Mouse (Mus musculus) hindbrain, embryonic 14.5 days (tissue): ENCODE data around the gene Gm21994. TPM values are rescaled to one million over a fixed set of nuclear protein-coding genes. Genes with fewer than 3 reads are reported as not detected.

ENCODE experiments used
- polyA plus RNA-seq: library from polyadenylated mRNA; unstranded; fragments of >200 nt; fragmentation: Nextera tagmentation; extraction: Ambion mirVana; gene quantifications from 2 replicates; pipeline ENCODE4 v1.2.1, GENCODE M21; 2014

Gene Gm21994
- polyA plus RNA-seq, 1 experiment from 2014 or later = 1.8 TPM

Other genes starting within 250 kb of the Gm21994 start
- gene Zfp120, start 118.9 kb downstream of the Gm21994 start, polyA plus RNA-seq = 12.2 and 13.1 TPM in 2 replicates
- not detected in 2 replicates for gene Gm10770, start 75.9 kb downstream of the Gm21994 start, polyA plus RNA-seq
- not detected in 2 replicates for gene Gm14139, start 73.8 kb downstream of the Gm21994 start, polyA plus RNA-seq
- 12.2 TPM in 2 replicates for gene Zfp937, start 37.5 kb downstream of the Gm21994 start, polyA plus RNA-seq
- 0.07 TPM in 1 of 2 replicates, not detected in the other for gene Gm14124, start 1.9 kb upstream of the Gm21994 start, polyA plus RNA-seq
- gene Gm10130, start 68.1 kb upstream of the Gm21994 start, polyA plus RNA-seq = 0.87 TPM in 1 of 2 replicates, not detected in the other
- gene 3300002I08Rik, start 107.2 kb upstream of the Gm21994 start, polyA plus RNA-seq = 13.9 and 16.0 TPM in 2 replicates
- gene Zfp442, start 195.9 kb upstream of the Gm21994 start, polyA plus RNA-seq = 7.3 and 7.9 TPM in 2 replicates
- 0.08 and 0.13 TPM in 2 replicates for gene Zfp345, start 229.5 kb upstream of the Gm21994 start, polyA plus RNA-seq